Mouse (Mus musculus) gastrocnemius, postnatal 10 days (tissue): ENCODE measurements around the gene Kif26a. TPM values are rescaled to one million over a fixed set of nuclear protein-coding genes. Genes with fewer than 3 reads are reported as not detected.

Source experiments
- DNase-seq: peaks from one replicate; pipeline ENCODE4 v3.0.0; 2021; ENCODE audit warnings: mixed read lengths
- total RNA-seq, 2 experiments: library from RNA; stranded (reverse); gene quantifications; 2 replicates each; pipeline ENCODE4 v1.2.3; 2021

Kif26a gene
- total RNA-seq, 2 experiments from 2014 or later: 10.3 to 12.4 TPM

DNA sequence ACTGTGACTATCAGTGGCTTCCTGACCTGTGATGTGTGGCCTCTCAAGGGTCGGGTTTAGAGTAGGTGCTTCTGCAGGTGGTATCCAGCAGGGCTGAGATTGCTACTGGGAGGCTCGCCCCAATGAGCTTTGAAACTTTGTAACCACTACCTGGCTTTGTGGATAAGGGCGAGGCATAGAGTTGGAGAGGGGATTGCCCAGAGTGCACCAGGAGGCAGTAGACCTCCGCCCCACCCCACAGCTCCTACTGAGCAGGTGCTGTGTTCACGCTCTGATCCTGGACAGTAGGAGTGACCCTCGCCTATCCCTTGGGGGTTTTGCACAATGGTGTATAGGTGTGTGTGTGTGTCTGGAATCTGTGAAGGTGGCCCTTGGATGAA is 18.8 kb downstream of the Kif26a start:
- DNase-seq: no peak

DNA sequence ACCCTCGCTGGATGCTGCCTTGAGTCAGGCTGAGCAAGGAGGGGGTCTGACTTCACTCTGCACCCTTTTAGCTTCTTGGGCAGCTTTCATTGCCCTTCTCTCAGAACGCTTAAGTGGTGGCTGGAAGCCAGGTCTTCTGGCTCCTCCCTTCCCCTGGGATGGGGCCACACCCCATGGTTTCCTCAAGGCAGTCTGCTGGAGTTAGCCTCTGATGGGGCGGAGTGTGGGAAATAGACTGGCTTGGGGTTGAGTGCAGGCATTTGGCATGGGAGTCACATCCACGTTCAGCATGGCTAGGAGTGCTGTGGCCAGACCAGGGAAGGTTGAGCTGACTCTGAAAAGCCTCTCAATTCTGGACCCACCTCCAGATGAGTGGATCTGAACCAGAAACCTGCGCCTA is 23.2 kb downstream of the Kif26a start:
- DNase-seq: no peak

DNA sequence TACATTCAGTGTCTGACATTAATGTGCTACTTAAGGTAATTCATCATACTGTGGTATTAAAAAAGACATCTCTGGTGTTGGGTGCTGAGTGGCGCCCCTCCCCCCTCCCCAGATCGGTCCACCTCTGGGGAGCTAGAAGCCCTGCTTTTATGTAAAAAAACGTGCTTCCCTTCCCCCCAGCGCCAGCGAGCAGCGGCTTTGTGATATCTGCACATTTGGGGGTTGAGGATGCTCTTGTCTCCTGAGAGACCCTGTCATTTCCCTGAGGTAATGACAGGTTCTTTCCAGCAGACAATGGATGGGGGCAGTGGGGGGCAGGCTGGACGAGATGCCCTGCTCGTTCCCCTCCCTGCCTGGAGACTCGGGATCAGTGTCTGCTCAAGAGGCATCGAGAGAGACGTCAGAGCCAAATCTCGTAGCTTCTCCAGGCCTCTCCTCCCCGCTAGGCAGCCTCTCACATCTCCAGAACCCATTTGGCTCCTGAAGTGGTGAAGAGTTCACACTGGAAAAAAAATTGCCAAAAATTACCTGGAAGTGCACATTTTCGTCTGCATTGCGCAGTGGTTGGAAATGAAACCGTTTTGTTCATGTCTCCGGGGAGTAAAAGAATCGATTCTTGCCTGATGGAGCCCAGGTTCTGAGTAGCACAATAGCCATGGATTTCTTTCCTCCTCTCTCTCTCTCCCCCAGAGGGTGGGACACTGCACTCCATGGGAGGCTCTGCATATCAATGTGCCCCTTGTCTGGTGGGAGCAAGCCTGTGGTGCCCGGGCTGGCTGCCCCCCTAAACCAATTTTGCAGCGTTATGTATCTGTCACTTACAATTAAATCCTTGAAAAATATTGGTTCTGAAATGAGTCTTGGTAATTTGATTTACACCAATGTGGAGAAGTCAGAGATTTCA is 24.9 kb downstream of the Kif26a start:
- no peak for DNase-seq

DNA sequence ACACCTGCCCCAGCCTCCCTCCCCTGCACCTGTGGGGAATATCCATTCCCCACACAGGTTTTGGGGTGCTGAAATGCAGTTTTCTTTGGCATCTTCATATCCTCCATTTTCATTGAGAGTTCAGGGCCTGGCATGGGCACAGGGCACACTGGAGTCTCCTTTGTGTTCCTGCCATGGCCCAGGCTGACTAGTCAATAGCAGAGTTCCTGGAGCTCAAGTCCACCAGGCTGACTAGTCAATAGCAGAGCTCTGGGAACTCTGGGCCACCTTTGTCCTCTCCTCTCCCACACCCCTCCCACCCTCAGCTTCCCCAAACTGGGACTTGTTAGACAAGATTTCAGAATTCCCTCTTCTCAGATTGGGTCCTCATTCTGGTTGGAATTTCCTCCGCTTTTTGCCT is 25.6 kb downstream of the Kif26a start:
- no peak for DNase-seq

DNA sequence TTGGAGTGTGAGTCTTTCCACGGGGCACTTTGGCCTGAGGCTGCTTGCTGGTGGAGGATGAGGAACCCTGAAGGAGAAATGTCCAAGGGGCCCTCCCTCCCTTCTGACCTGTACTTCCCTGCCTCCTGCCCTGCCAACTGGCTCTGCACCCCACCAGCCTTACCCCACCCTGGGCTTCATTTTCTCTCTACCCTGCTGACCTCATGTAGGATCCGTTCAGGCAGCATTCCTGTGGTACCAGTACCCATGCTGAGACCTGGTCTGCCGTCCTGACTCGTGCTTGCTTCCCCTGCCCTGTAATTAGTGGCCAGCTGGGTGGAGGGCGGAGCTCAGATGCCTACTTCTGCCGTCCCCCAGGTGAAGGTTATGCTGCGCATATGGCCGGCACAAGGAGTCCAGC is 26.2 kb downstream of the Kif26a start:
- DNase-seq: no peak

DNA sequence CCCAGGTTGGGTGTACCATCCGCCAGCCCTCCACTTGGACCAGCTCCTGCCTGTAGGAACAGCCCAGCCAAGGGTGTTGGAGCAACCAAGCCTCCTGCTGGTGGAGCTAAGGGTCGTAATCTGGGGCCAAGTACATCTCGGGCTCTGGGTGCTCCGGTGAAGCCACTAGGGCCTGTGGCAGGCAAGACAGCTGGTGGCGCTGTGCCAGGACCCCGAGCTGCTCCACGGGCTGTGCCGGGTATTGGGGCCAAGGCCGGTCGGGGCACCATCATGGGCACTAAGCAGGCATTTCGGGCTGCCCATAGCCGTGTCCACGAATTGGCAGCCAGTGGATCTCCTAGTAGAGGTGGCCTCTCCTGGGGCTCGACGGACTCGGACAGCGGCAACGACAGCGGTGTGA is 31.7 kb downstream of the Kif26a start:
- peak; percentile 46 for DNase-seq

DNA sequence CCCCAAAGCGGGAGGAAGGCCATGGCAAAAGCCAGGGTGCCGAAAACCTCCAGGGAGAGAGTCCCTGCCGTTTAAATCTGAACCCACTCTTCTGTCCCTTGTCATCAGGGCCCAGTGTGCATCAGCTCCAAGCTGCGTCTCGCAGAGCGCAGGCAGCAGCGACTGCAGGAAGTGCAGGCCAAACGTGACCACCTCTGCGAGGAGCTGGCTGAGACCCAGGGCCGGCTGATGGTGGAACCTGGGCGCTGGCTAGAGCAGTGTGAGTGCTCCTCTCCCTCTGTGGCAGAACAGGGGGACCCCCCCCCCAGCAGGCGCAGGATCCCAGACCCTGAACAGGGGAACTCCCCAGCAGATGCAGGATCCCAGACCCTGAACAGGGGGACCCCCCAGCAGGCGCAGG is 33.7 kb downstream of the Kif26a start:
- DNase-seq: no peak

DNA sequence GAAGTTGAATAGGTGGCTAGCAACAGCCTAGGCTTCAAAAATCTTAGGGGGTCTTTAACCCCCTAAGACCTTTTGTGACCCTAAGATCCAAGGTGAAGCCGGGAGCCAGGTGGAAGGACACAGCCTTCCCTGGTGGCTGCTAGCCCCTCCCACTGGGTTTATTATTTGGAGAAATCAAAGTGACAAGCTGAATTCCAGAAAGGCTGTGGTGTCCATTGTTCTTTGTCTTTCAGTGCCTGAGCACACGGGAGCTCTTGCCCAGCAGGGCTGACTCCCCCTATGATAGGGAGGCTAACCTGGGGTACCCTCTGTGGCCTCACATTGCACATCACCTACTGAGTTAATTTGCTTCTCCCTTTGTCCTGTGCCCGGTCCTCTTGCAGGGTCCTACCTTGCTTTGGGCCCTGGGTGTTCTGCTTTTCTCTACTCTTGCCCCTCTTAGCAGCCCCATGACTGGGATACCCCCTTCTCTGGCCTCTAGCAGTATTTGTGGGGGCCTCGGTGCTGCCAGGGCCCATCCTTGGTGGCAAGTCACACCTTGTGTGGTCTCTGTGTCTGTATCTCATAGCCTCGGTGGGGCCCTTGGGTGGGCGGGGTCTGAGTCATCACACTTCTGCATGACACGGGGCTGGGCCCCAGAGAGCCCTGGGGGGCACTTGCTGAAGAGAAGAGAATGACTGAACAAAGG is 36.1 kb downstream of the Kif26a start:
- no peak for DNase-seq

DNA sequence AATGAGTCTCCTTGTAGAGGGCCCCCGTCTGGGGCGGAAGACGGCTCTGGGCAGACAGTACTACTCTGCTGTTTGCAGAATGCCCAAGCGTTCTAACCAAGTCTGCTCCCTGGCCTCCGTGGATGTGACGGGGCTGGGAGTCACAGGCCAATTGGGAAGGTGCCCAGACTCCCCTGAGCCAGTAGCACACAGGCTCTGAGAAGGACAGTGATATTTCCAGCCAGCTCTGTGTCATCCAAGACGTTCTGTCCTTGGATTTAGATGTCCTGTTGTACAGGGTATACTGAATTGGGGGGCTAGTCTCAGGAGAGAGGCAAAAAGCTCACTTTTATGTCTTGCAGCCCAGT is 36.6 kb downstream of the Kif26a start:
- peak; percentile 57 for DNase-seq

DNA sequence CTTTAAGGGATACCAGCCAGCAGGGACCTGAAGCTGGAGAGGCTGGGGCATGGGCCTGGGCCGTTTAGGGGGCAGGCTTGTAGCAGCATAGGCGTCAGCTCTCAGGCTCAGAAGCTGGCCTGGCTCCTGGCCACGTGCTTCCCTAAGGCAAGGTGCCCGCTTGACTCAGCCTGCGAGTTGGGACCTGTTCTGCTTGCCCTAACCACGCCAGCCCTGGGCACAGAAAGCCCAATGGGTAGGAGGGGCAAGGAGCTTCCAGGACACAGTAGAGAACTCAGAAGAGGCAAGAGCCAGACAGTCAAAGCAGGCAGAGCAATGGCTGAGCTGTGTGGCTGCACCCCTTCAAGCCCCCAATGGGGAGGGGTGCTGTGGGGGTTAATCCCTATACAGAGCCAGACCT is 37.7 kb downstream of the Kif26a start:
- peak; percentile 60 for DNase-seq

DNA sequence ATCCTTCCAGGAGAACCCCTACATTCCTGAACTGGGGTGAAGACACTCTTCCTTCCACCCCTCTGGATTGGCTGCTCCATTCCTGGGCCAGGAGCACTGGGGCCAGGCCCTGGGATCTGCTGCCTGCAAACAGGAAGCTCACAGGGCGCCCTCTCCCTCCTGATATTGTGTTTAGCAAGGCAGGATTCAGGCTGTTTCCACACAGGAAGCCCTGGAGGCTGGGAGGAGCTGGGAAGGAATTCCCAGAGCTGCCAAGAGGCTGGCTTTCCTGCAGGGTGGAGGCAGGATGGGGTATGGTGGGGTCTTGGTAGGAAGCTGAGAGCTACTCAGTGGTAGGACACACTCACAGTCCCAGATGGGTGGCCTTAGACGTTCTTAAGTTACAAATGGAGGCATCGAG is 38.4 kb downstream of the Kif26a start:
- peak; percentile 44 for DNase-seq

DNA sequence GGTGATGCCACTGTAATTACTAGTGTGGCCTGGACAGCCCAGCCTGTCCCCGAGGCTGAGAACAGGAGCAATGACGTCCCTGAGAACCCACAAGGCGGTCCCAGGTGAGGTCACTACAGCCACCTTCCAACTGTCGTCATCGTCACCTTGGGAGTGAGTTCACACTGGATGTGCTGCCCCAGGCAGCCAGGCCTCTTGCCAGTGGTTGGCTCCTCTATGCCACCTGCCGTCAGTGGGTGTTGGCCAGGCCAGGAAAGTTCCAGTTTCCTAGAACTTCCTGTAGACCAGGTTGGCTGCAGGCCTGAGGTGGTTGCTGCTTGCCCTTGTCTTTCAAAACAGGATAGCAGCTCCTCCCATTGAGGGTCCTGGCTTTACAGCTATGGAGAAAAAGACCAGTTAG is 40.9 kb downstream of the Kif26a start:
- no peak for DNase-seq

DNA sequence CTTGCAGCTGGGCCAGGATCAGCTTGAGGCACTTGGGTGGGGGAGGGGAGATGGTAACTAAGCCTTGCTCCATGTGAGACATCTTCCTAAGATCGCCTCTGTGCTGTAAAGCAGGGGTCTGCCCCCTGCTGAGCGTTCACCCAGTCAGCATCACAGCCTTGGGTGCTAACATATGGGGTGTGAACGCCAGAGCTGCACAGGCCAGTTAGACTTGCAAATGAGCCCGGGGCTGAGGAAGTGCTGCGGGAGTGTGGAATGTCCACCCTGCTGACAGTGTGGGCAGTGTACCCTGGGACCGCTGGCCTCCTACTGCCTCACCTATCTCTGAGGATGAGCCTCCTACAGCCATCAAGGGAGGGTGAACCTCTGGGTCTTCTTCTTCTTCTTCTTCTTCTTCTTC is 45.7 kb downstream of the Kif26a start:
- no peak for DNase-seq

DNA sequence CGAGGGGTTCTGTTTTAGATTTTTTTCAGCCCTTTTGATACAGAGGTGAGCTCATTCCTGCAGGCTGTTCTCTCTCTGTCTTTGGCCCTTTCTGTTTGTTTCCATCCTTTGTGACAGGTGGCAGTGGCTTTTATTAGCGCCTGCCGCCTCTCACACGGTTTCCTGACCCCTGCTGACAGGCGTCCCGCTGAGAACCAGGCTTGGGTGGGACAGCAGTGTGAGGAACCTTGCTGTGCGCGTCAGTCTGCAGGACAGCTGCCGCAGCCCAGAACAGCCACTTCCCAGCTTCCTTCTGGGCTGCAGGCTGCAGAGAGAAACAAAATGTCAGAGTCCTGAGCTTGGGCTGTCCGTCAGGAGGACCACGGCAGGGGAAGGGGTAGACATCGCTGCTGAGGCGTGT is 49.0 kb downstream of the Kif26a start:
- DNase-seq: no peak

DNA sequence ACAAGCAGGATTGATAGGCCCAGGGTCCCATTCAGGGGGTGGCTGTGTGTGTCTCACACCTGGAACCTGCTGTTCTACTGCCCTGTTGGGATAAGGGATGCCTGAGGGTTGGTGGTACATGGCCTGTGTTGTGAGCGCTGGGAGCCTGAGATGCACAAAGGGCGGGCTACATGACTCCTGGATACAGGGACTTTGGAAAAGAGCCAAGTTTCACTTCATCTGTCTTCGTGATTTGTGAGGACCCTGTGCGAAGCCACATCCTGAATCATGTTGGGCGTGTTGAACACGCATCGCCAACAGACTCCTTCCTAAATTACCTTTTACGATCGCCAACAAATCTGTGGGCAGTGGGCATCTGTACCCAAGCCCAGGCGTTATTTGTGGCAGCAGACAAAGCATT is 50.6 kb downstream of the Kif26a start:
- no peak for DNase-seq

DNA sequence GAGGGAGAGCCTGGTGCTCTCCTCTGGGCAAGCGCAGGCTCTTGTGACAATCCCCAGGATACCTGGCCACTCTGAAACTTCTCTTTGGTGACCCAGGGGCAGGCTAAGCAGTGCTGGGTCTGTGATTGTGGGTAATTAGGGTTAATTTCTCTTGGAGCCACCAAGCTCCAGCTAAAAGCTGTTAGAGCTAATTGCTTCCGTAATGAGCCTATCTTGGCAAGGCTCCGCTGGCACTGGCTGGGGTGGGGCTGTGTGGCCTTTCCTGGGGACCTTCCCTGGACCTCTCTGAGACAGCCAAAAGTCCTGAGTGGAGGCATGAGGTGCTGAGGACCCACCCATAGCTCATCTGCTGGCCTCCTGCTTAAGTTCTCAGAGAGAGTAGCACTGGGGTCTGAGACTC is 53.4 kb downstream of the Kif26a start:
- no peak for DNase-seq

DNA sequence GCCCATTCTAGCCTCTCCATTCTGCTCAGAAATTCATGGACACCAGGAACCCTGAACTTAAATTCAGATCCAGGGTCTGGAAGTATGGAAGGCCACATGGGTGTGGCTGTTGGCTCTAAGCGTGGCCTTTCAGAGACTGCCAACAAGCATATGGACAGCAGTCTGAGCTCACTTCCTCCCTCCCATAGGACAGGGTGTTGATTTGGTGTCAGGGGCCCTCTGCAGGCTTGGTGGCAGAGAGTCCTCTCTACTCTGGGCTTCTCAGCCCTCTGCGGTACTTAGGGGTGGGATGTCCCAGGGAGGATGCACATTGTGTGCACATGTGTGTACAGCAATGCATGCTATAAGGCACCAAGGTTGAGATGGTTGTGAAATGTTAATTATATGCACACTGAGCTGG is 54.0 kb downstream of the Kif26a start:
- DNase-seq: no peak

DNA sequence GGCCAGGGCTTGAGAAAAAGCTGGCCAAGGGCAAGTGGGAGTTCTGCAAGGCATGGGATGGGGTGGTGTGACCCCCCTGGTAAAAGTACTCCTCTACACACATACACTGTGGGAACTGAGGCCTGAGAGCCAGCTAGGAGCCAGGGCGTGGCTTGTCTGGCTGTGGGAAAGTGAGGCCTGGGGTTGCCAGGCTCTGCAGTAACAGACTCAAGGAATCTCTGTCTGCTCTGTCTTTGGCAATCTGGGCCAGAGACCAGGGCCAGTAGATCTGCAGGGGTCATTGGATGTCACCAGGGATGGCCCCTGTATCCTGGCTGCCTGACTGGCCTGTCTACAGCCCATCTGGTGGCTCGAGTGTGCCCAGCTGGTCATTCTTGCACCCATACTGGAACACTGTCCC is 61.2 kb downstream of the Kif26a start:
- no peak for DNase-seq

DNA sequence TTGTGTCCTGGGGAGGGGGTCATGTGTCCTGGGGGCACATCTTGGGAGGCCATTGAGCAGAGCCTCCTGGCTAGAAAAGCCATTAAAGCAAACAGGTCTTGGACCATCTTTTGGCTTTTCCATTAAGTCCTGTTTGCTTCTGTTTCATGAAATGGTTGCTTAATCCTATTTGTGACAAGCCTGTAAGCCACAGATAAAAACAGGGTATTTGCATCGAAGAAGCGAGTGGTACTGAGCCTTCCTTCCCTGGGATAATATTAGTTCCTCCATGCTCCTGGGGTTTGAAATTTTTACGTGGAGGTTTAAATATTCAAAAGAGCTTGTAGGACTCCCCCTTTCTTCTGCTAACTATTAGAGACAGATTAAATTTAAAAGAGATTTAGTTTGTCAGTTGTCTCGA is 61.7 kb downstream of the Kif26a start:
- DNase-seq: no peak

DNA sequence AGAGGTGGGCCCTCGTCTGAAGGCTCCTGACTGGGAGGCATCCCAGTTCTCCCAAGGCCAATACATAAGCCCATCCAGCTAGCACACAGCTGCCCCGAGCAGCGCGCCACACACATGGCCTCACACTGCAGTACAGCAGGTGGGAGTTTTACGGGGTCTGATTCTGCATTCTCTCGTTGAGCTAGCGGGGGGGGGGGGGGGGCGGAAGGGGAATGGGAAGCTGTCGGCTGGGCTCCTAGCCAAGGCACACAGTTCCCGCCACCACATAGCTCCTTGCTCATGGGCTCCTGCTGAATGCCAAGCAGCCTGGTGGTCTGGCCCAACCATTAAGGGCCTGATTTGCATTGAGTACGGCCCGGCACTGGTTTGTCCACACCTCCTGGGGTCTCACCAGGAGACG is 64.6 kb downstream of the Kif26a start:
- DNase-seq: no peak

DNA sequence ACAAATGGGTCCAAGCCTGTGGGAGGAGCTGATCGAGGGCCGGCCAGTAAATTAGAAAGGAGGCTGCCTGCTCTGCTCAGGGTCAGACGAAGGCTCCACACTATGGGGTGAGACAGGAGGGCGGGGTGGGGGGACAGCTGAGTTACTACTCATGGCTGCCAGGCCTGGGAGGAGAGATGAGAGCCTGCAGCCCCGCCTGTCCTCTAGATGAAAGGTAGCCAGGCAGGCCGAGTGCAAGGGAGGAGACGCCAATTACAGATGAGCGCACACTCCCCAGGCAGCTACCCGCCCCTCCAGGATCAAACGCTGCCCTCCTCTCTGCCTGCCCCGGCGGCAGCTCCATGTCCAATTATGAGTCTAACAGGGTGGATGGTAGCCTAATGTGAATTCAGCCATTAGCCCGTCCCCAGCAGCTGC is 68.4 kb downstream of the Kif26a start:
- DNase-seq: no peak

DNA sequence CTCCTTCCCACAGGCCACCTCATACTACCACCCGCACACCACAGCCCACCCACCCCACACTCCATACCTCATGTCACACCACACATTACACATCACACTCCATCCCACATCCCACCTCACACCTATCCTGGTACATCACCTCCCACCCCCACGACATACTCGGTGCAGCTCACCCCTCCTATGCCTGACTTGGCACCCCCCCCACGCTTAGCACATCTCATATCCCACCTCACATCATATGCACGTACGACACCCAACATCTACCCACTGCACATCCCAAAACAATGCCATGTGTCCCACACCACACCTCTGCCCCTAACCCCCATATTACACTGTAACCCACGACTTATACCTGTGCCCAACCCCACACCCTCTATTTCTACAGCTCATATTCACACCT is 69.5 kb downstream of the Kif26a start:
- no peak for DNase-seq

DNA sequence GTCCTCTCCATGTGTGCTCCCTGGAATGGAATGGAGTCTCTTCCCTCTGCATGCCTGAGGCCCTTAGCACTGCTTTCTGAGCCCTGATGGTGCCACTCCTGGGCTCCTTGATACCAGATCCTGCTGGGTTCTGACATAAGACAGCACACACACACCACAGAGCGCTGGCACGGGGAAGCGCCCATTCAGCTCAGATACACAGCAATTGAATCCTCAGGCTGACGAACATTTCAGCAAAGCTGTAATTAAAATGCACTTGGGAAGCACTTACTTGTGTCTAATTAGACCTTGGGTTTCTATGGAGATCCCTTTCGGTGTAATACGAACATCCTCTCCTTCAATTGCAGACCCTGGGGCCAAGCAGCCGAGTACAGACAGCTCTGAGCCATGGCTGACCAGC is 71.0 kb downstream of the Kif26a start:
- DNase-seq: no peak

DNA sequence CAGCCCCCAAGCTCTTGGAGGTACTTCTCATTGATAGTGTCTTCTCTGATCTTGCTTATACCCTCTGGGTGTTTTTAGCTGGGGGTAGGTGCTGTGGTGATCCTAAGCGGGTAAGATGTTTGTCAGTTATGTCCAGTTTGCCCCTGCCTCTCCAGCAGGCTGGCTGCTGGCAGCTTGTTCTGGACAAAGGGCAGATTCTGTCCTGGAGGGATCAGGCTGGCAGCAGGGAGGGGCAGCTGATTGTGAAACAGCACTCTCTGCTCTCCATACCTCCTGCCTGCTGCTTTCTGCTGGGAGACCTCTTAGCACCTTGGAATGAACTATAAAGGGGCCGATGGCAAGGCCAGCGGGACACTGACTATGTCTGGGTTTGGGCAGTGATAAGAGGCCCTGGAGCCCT is 71.7 kb downstream of the Kif26a start:
- no peak for DNase-seq
